Mouse (Mus musculus) forebrain, embryonic 10.5 days (tissue): ENCODE data around the gene Thsd7a. TPM values are rescaled to one million over a fixed set of nuclear protein-coding genes. Genes with fewer than 3 reads are reported as not detected.

ENCODE experiments used
- DNase-seq: peaks from one replicate; pipeline ENCODE4 v3.0.0-alpha.2; 2017; ENCODE audit warnings: low spot score; ENCODE audit errors: extremely low spot score
- H3K27ac ChIP-seq: fragments of 300-500 bp; sonication (generic); 2 replicates; pipeline ENCODE4 v1.5.1; 2016; ENCODE audit warnings: mild to moderate bottlenecking
- H3K27me3 ChIP-seq: fragments of 300-500 bp; sonication (generic); 2 replicates; pipeline ENCODE4 v1.6.1; 2016; ENCODE audit warnings: mild to moderate bottlenecking; ENCODE audit not compliant: poor library complexity, severe bottlenecking
- H3K36me3 ChIP-seq: fragments of 300-500 bp; sonication (generic); replicated peaks from 2 replicates; pipeline ENCODE4 v1.6.1; 2016; ENCODE audit warnings: mild to moderate bottlenecking, moderate library complexity
- H3K4me1 ChIP-seq: fragments of 300-500 bp; sonication (generic); 2 replicates; pipeline ENCODE4 v1.6.1; 2016
- H3K4me3 ChIP-seq: fragments of 300-500 bp; sonication (generic); 2 replicates; pipeline ENCODE4 v1.5.1; 2016; ENCODE audit warnings: mild to moderate bottlenecking, moderate library complexity
- H3K9me3 ChIP-seq: fragments of 300-500 bp; sonication (generic); 2 replicates; pipeline ENCODE4 v1.6.1; 2016; ENCODE audit warnings: mild to moderate bottlenecking, moderate library complexity
- WGBS: fragments of 180-500 bp; shearing (Covaris S2); methylation state at CpG from one replicate; pipeline ENCODE4 v1.1.7; 2016; 5-methylcytosine and 5-hydroxymethylcytosine counted together
- polyA plus RNA-seq: library from polyadenylated mRNA; unstranded; fragments of >200 nt; fragmentation: Nextera tagmentation; extraction: Ambion mirVana; gene quantifications from 2 replicates; pipeline ENCODE4 v1.2.1, GENCODE M21; 2016

Thsd7a gene
- polyA plus RNA-seq, 1 experiment from 2014 or later, result 1.9 TPM

DNA sequence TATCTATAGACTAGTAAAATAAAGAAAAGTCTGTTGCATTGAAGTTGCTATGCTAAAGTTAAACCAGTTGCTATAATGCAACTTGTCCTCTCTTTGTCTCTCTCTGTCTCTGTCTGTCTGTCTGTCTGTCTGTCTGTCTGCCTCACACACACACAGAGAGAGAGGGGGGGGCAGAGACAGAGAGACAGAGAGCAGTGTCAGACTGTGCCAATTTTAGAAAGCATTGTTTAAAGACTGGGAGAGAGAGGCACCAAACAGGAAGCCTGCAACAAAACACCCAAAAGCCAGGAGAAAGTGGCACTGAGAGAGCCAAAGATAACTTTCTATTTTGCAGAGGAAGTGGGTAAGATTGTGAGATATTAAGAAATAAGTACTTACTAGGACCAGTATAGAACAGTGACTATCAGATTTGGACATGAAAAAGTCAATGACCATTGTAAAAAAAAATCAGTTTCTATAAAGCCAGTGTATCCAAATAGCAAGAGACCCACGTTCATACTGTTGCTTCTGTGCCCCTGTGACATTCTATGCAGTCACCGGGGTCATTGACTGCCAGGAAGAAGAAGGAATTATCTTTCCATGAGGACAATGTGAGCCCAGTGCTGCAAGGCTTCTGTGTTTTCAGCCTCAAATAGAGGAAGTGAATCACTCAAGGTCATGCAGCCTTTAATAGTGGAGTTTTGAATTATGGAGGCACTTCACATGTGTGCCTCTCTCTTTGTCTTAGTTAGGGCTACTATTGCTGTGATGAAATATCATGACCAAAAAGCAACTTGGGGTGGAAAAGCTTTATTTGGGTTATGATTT is 355.4 kb downstream of the Thsd7a start:
- H3K27ac ChIP-seq, result no peak overlapping the region
- WGBS, result 66% methylated on average over 2 of the region's 2 CpGs

DNA sequence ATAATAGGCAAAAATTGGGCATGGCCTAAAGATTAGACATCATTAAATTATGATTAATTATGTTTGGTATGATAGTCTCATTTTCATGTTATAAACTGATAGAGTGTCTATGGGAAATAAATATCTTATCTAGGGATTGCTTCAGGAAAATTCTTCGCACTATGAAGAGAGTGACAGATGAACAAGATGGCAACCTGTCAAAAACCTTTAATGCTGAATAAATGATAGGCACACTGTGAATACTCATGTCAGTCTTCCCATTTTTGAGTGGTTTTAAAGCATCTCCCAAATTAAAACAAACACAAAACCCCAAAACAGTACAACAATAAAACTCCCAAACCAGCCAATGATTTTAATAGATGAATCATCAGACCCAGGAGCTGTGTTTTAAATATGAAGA is 362.5 kb downstream of the Thsd7a start:
- Histone ChIP-seq H3K27ac (no peak overlapping the region), H3K9me3 (no peaks in the 10 kb centered on the region), H3K36me3 (no peaks in the 10 kb centered on the region), H3K4me1 (no peaks in the 10 kb centered on the region), H3K4me3 (no peak overlapping the region), H3K27me3 (no peaks in the 10 kb centered on the region)
- DNase-seq, result no peak
- WGBS, result 92% methylated on average over 1 of the region's 1 CpGs

More for the DNA sequence above, 355.4 kb downstream of the Thsd7a start:
- no peak for DNase-seq
- Histone ChIP-seq H3K27me3 (no peaks in the 10 kb centered on the region), H3K4me3 (no peak overlapping the region), H3K4me1 (no peaks in the 10 kb centered on the region), H3K36me3 (no peaks in the 10 kb centered on the region), H3K9me3 (no peaks in the 10 kb centered on the region)

- H3K36me3 ChIP-seq, result no peaks in the 10 kb centered on the region
- 90% methylated on average over 3 of the region's 3 CpGs for WGBS
- H3K9me3 ChIP-seq, result no peaks in the 10 kb centered on the region
- no peak overlapping the region for H3K27ac ChIP-seq
- no peaks in the 10 kb centered on the region for H3K4me1 ChIP-seq
- no peak for DNase-seq
- no peaks in the 10 kb centered on the region for H3K27me3 ChIP-seq
- no peak overlapping the region for H3K4me3 ChIP-seq
Measured at GRCm38 (mm10) chr6:12385591-12385990, 363.6 kb downstream of the Thsd7a start.

DNA sequence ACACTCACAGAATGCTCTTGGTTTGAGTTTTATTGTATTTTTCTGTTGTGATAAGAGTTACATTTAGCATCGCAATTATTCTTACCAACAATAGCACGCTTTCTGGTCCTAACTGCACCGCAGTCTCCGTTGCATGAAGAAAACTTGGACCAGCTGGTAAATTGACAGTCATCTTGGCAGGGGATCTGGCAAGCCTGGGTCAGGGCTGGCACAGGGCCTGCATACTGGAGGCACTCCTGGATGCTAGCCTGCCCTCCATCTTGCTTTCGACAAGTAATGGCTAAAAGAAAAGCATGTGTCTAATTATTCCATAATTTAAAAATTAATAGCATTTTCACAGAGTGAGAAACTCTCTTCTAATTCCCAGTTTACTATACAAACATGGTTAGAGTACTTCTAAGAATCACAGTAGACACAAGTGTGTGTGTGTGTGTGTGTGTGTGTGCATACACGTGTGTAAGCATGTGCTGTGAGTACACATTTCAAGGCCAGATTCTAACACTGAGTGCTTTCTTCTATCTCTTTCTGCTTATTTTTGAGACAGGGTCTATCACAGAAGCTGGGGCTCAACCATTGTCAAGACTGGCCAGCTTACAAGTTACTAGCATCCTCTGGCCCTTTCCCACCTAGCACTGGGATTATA is 368.0 kb downstream of the Thsd7a start:
- Histone ChIP-seq H3K9me3 (no peaks in the 10 kb centered on the region), H3K27ac (no peak overlapping the region), H3K4me3 (no peak overlapping the region), H3K36me3 (no peaks in the 10 kb centered on the region), H3K4me1 (no peaks in the 10 kb centered on the region), H3K27me3 (no peaks in the 10 kb centered on the region)
- 94% methylated on average over 6 of the region's 6 CpGs for WGBS
- no peak for DNase-seq

- no peaks in the 10 kb centered on the region for H3K36me3 ChIP-seq
- H3K27ac ChIP-seq, result no peak overlapping the region
- WGBS, result 89% methylated on average over 2 of the region's 2 CpGs
- H3K9me3 ChIP-seq, result no peaks in the 10 kb centered on the region
- no peaks in the 10 kb centered on the region for H3K27me3 ChIP-seq
- H3K4me3 ChIP-seq, result no peak overlapping the region
- H3K4me1 ChIP-seq, result no peaks in the 10 kb centered on the region
- no peak for DNase-seq
Measured at GRCm38 (mm10) chr6:12380717-12381116, 368.5 kb downstream of the Thsd7a start.

DNA sequence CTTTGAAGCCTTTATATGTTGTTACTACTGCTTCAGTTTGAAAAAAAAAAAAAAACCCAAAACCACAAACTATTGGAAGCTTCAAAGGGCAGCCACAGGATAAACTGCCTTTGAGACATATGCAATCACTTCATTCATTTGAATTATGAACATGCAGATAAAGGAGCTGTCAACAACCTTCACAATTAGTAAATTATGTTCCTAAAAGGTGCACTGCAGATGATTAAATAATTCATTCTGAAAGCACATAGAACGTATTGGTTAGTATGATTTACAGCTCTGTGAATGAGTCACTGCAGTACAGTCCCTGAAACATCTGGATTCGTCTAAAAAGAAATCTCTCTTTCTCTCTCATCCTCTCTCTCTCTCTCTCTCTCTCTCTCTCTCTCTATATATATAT is 390.5 kb downstream of the Thsd7a start:
- WGBS, result 86% methylated on average over 2 of the region's 2 CpGs
- H3K27ac ChIP-seq, result no peak overlapping the region
- no peaks in the 10 kb centered on the region for H3K9me3 ChIP-seq
- no peak overlapping the region for H3K4me3 ChIP-seq
- no peaks in the 10 kb centered on the region for H3K36me3 ChIP-seq
- no peaks in the 10 kb centered on the region for H3K4me1 ChIP-seq
- no peaks in the 10 kb centered on the region for H3K27me3 ChIP-seq
- DNase-seq, result no peak

- Histone ChIP-seq H3K27me3 (no peaks in the 10 kb centered on the region), H3K4me3 (no peak overlapping the region), H3K27ac (no peak overlapping the region), H3K9me3 (no peaks in the 10 kb centered on the region), H3K36me3 (no peaks in the 10 kb centered on the region), H3K4me1 (no peaks in the 10 kb centered on the region)
- DNase-seq, result no peak
- 95% methylated on average over 2 of the region's 2 CpGs for WGBS
Measured at GRCm38 (mm10) chr6:12353573-12353972, 395.6 kb downstream of the Thsd7a start.

DNA sequence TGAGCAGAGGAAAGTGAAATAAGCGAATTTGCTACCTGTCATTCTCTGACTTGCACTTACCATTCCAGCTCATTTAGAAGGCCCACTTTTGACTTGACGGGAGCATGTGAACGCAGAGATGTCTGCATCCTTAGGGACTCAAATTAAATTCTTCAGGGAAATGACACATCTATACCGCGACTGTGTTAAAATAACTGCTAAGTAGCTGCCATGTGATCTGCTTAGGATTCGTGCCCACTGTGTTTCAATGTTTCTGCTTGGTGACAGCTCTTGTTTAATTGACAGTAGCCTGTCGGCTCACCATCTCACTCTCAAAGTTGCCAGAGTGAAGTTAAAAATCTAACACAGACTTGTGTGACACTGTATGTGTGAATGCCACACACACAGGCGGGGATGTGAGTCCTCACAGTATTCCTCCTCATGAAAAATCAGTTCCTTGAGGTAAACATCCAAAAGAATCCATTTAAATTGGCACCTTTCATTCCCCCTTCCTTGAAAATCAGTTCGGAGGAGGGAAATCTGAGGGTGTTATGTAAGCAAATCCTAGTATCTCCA is 397.0 kb downstream of the Thsd7a start:
- WGBS, result 85% methylated on average over 9 of the region's 9 CpGs
- H3K27ac ChIP-seq, result no peak overlapping the region

DNA sequence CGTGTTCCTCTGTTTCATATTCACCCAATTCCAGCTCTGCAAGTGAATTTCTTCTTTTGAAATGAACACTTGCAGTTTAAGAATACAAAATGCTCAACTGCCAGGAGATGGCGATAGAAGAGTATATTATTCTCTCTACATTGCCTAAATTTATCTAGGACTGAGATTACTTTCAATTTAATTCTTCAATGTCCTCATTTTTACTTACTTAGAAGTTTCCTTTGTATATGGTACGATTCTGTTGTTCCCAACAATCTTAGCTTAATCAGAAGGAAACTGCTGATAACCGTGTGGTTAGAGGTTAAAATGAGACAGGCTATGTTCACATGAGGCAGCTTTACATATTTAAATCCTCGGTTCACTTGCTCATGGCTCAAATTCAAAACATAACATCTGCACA is 398.5 kb downstream of the Thsd7a start:
- Histone ChIP-seq H3K9me3 (no peaks in the 10 kb centered on the region), H3K4me1 (no peaks in the 10 kb centered on the region), H3K4me3 (no peak overlapping the region), H3K27ac (no peak overlapping the region), H3K27me3 (no peaks in the 10 kb centered on the region), H3K36me3 (no peaks in the 10 kb centered on the region)
- WGBS, result 66% methylated on average over 5 of the region's 5 CpGs
- DNase-seq, result no peak

More for the DNA sequence above, 397.0 kb downstream of the Thsd7a start:
- no peaks in the 10 kb centered on the region for H3K36me3 ChIP-seq
- DNase-seq, result no peak
- H3K4me3 ChIP-seq, result no peak overlapping the region
- H3K9me3 ChIP-seq, result no peaks in the 10 kb centered on the region
- H3K4me1 ChIP-seq, result no peaks in the 10 kb centered on the region
- H3K27me3 ChIP-seq, result no peaks in the 10 kb centered on the region

GRCm38 (mm10) chr6:12349105-12349759 is 400.0 kb downstream of the Thsd7a start:
- no peak for DNase-seq
- no peak overlapping the region for H3K4me3 ChIP-seq
- no peaks in the 10 kb centered on the region for H3K4me1 ChIP-seq
- H3K27me3 ChIP-seq, result no peaks in the 10 kb centered on the region
- H3K9me3 ChIP-seq, result no peaks in the 10 kb centered on the region
- 70% methylated on average over 3 of the region's 3 CpGs for WGBS
- no peak overlapping the region for H3K27ac ChIP-seq
- no peaks in the 10 kb centered on the region for H3K36me3 ChIP-seq

DNA sequence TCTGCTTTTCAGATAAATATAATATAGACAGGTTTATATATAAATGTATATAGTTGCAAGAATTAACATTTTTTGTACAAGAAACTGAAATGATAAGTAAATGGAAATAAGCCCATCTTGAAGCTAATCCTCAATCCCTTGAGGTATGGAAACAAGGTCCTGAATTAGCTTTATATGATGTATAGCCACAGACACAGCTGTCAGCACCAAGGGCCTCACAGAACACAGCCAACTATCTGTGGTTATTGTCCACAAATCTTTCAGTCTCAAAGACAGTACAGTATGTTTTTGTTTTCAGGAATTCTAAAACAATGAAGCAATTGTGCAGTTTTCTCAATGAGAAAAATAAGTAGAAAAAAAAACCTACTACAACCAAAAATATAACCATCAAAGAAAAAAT is 400.5 kb downstream of the Thsd7a start:
- H3K4me1 ChIP-seq, result no peaks in the 10 kb centered on the region
- H3K9me3 ChIP-seq, result no peaks in the 10 kb centered on the region
- H3K27me3 ChIP-seq, result no peaks in the 10 kb centered on the region
- no peak for DNase-seq
- no peak overlapping the region for H3K27ac ChIP-seq
- no peak overlapping the region for H3K4me3 ChIP-seq
- H3K36me3 ChIP-seq, result no peaks in the 10 kb centered on the region

GRCm38 (mm10) chr6:12336590-12337584 is 412.3 kb downstream of the Thsd7a start:
- no peak for DNase-seq
- no peak overlapping the region for H3K4me3 ChIP-seq
- WGBS, result 86% methylated on average over 14 of the region's 14 CpGs
- no peaks in the 10 kb centered on the region for H3K36me3 ChIP-seq
- no peaks in the 10 kb centered on the region for H3K4me1 ChIP-seq
- no peaks in the 10 kb centered on the region for H3K9me3 ChIP-seq
- H3K27ac ChIP-seq, result no peak overlapping the region
- no peaks in the 10 kb centered on the region for H3K27me3 ChIP-seq
